Mouse (Mus musculus): ENCODE measurements around the gene Tmem63b. TPM values are rescaled to one million over a fixed set of nuclear protein-coding genes. Genes with fewer than 3 reads are reported as not detected.

Tmem63b gene
- polyA plus RNA-seq, 1 experiment from 2014 or later: 114 TPM

DNA sequence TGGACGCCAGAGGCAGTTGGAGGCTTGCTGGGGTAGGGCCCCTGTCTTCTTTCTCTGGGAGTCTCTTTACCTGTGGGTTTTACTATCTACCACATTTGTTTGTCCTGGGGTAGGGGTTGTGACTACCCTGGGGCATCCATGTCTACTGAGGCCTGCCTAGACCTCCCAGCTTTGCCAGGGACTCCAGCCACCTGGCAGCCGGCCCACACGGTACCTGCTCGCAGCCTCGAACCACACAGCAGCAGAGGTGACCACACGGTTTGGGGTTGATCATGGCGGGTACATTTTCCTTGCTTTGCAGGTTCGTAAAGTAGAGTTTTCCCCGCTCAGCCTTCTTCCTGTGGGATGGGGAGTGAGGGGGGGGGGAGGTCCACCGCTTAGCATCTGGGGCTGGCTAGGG lies 19.2 kb downstream of the Tmem63b start:
- DNase-seq (ENCODE audit: low spot score) (no peak), ATAC-seq (ENCODE audit: low FRiP score) (no peak)
- Histone ChIP-seq H3K4me3 (replicated peaks; ENCODE audit: low read length) (no peak overlapping the region), H3K9me3 (ENCODE audit: control insufficient read depth, low read length) (no peaks in the 10 kb centered on the region), H3K27me3 (ENCODE audit: control insufficient read depth, insufficient read depth, low read length) (no peaks in the 10 kb centered on the region), H3K9ac (no peak overlapping the region), H3K36me3 (replicated peaks; ENCODE audit: control insufficient read depth, insufficient read depth) (peaks cover 98% of the 10 kb centered on the region), H3K4me1 (replicated peaks; ENCODE audit: control insufficient read depth, insufficient read depth, low read length) (0 out of 2 replicates have a peak, but pooled peaks cover 4% of the 10 kb centered on the region), H3K4me2 (replicated peaks) (no peak overlapping the region), H3K27ac (no peak overlapping the region)
- WGBS: 95% methylated on average over 10 of the region's 10 CpGs

DNA sequence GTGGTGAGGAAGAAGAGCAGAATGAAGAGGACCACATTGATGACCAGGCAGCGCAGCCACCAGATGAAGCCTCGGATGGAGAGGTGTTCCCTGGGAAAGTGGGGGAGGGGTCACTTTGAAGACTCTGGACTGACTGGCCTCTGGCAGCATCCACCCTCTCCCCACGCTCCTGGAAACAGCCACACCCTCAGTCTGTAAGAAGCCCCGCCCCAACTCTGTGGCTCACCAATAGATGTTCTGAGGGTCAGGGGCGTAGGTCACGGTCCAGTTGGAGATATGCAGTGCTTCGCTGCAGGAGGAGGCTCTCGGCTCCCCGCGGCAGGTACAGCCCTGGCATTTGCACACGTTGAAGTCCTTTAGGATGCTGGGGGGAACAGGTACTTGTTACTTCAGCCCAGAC lies 20.6 kb downstream of the Tmem63b start:
- Histone ChIP-seq H3K36me3 (replicated peaks; ENCODE audit: control insufficient read depth, insufficient read depth) (peaks cover 89% of the 10 kb centered on the region), H3K4me1 (replicated peaks; ENCODE audit: control insufficient read depth, insufficient read depth, low read length) (0 out of 2 replicates have a peak, but pooled peaks cover 4% of the 10 kb centered on the region), H3K9me3 (ENCODE audit: control insufficient read depth, low read length) (no peaks in the 10 kb centered on the region), H3K9ac (no peak overlapping the region), H3K4me3 (replicated peaks; ENCODE audit: low read length) (no peak overlapping the region), H3K27me3 (ENCODE audit: control insufficient read depth, insufficient read depth, low read length) (no peaks in the 10 kb centered on the region), H3K27ac (no peak overlapping the region), H3K4me2 (replicated peaks) (no peak overlapping the region)
- 78% methylated on average over 11 of the region's 11 CpGs for WGBS
- ATAC-seq (ENCODE audit: low FRiP score) (no peak), DNase-seq (ENCODE audit: low spot score) (no peak)

DNA sequence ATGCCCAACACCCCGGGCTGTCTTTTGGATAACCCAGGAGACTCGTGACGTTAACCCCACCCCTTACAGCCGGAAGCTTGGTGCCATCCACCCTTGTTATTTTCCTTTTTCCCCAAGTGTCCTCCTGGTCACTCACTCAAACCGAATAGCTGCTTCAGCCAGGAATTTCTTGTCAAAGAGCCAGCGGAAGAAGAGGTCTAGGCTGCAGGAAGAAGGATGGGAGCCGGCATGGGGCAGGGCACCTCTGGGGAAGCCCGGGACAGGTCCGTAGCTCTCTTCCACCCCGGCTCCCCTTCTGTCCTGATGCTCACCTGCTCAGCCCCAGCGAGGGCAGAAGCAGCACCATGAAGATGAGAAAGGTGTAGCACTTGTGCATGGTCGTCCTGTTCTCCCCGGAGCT lies 22.1 kb downstream of the Tmem63b start:
- peaks cover 87% of the 10 kb centered on the region for H3K36me3 ChIP-seq (replicated peaks; ENCODE audit: control insufficient read depth, insufficient read depth)
- 92% methylated on average over 13 of the region's 13 CpGs for WGBS
- H3K27ac ChIP-seq: no peak overlapping the region
- DNase-seq (ENCODE audit: low spot score) (no peak), ATAC-seq (ENCODE audit: low FRiP score) (no peak)
- H3K4me3 ChIP-seq (replicated peaks; ENCODE audit: low read length): no peak overlapping the region
- no peak overlapping the region for H3K9ac ChIP-seq
- no peak overlapping the region for H3K4me2 ChIP-seq (replicated peaks)
- no peaks in the 10 kb centered on the region for H3K27me3 ChIP-seq (ENCODE audit: control insufficient read depth, insufficient read depth, low read length)
- no peaks in the 10 kb centered on the region for H3K9me3 ChIP-seq (ENCODE audit: control insufficient read depth, low read length)
- 0 out of 2 replicates have a peak, but pooled peaks cover 4% of the 10 kb centered on the region for H3K4me1 ChIP-seq (replicated peaks; ENCODE audit: control insufficient read depth, insufficient read depth, low read length)

DNA sequence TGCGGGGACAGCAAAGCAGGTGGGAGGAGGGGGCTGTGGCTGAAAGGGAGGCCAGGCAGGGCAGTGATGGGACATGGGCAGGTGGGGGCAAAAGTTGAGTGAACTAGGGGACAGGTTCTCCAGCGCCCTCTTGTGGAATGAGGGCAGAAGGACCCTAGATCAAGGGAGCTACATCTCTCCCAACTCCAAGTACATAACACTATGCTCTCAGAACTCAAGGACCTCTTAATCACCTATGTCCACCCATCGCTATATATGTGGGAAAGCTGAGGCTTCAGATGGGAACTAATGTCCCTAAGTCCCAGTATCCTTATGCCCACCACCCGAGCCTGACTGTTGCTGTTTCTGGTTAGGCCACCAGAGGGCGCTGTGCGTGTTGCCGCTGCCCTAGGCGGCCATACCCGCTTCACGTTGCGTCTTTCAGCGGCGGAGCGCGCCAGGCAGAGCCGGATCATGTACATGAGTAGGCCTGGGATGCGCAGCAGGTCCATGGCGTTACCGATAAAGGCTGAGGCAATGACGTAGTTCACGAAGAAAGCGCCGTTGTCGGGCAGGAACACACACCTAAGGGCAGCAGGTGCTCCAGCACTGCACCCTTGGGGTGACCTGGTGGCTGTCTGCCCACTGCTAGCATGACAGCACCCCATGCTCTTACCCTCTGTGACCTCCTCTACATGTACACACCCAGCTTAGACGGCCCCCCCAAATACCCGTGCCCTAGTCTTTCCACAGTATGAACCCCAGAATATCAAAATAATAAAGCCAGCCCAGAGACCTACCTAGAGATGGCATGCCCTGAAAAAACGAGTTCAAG lies 23.4 kb downstream of the Tmem63b start:
- H3K4me3 ChIP-seq (replicated peaks; ENCODE audit: low read length): no peak overlapping the region
- peaks cover 74% of the 10 kb centered on the region for H3K36me3 ChIP-seq (replicated peaks; ENCODE audit: control insufficient read depth, insufficient read depth)
- peak overlapping the region; percentile 30; the same call in 1 of the 2 replicates for H3K4me2 ChIP-seq (replicated peaks)
- no peak overlapping the region for H3K27ac ChIP-seq
- H3K4me1 ChIP-seq (replicated peaks; ENCODE audit: control insufficient read depth, insufficient read depth, low read length): 0 out of 2 replicates have a peak, but pooled peaks cover 4% of the 10 kb centered on the region
- DNase-seq (ENCODE audit: low spot score) (peak; percentile 87), ATAC-seq (ENCODE audit: low FRiP score) (peak; percentile 32; the same call in 1 of the 2 replicates)
- H3K27me3 ChIP-seq (ENCODE audit: control insufficient read depth, insufficient read depth, low read length): no peaks in the 10 kb centered on the region
- H3K9ac ChIP-seq: no peak overlapping the region
- WGBS: 34% methylated on average over 27 of the region's 27 CpGs
- no peaks in the 10 kb centered on the region for H3K9me3 ChIP-seq (ENCODE audit: control insufficient read depth, low read length)

DNA sequence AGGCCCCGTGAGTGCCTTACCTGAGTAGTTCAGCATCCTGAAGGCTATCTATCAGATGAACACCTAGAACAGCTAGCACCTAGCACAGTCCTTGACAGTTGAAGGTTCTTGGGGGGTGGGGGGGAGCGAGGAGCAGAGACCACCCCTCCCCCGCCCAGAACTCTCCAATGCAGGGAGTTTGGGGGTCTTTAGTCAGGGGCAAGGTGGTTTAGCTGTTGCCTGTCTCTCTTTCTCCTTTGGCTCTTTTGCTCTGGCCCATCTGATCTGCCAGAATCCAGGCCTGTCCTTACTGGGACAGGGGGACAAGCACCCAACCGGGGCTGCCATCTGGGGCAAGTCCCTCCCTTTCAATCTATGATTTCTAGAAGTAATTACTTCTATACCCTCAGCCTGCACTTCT lies 27.5 kb downstream of the Tmem63b start, which contains the start of gene Capn11:
TSS of gene Capn11 (minus strand) at position 101 of the 400 bp plus-strand sequence.
- DNase-seq (ENCODE audit: low spot score) (no peak), ATAC-seq (ENCODE audit: low FRiP score) (no peak)
- H3K4me3 ChIP-seq (replicated peaks; ENCODE audit: low read length): no peak within 1 kb of the TSS
- 79% methylated on average over 4 of the region's 4 CpGs for WGBS
- no peaks in the 10 kb centered on the region for H3K9me3 ChIP-seq (ENCODE audit: control insufficient read depth, low read length)
- 0 out of 2 replicates have a peak, but pooled peaks cover 4% of the 10 kb centered on the region for H3K4me1 ChIP-seq (replicated peaks; ENCODE audit: control insufficient read depth, insufficient read depth, low read length)
- no peaks in the 10 kb centered on the region for H3K27me3 ChIP-seq (ENCODE audit: control insufficient read depth, insufficient read depth, low read length)
- no peak within 1 kb of the TSS for H3K9ac ChIP-seq
- no peak within 1 kb of the TSS for H3K4me2 ChIP-seq (replicated peaks)
- H3K36me3 ChIP-seq (replicated peaks; ENCODE audit: control insufficient read depth, insufficient read depth): peaks cover 33% of the 10 kb centered on the region
- H3K27ac ChIP-seq: no peak within 1 kb of the TSS

DNA sequence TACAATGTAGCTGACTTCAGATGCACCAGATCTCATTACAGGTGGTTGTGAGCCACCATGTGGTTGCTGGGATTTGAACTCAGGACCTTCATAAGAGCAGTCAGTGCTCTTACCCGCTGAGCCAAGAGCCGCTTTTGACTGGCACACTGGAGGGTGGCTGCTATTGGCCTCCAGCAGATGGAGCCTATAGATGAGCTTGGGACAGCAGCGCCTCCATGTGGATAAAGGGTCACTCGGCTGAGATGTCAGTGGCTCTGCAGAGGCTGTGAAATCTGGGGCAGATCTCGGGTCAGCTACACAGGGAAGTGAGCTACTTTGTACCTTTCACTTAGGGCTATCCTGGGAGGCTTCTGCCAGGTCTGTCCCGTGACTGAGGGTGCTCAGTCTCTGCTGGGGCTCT lies 30.9 kb downstream of the Tmem63b start:
- ATAC-seq (ENCODE audit: low FRiP score) (no peak), DNase-seq (ENCODE audit: low spot score) (no peak)
- Histone ChIP-seq H3K4me1 (replicated peaks; ENCODE audit: control insufficient read depth, insufficient read depth, low read length) (no peaks in the 10 kb centered on the region), H3K9me3 (ENCODE audit: control insufficient read depth, low read length) (no peaks in the 10 kb centered on the region), H3K36me3 (replicated peaks; ENCODE audit: control insufficient read depth, insufficient read depth) (peaks cover 10% of the 10 kb centered on the region), H3K27me3 (ENCODE audit: control insufficient read depth, insufficient read depth, low read length) (no peaks in the 10 kb centered on the region), H3K27ac (no peak overlapping the region), H3K4me3 (replicated peaks; ENCODE audit: low read length) (no peak overlapping the region), H3K4me2 (replicated peaks) (no peak overlapping the region), H3K9ac (no peak overlapping the region)
- WGBS: 25% methylated on average over 6 of the region's 6 CpGs

DNA sequence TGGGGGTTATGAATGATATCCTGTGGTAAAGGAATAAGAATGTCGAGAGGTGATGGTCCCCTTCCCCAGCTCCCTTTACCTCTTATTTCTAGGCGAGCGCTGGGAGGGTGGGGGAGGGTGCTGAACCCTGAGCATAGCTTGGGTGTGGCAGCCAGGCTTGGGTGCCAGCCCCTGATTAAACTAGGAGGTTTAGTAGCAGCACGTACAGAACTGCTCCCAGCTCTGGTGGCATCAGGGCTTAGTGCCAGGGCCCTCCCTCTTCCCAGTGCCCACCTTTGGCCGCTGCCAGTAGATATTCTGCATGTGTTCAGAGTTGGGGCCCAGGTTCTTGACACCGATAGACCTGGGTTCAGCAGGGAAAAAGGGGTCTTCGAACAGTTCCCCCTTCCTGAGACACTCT lies 33.5 kb downstream of the Tmem63b start:
- H3K9ac ChIP-seq: no peak overlapping the region
- H3K4me2 ChIP-seq (replicated peaks): no peak overlapping the region
- H3K9me3 ChIP-seq (ENCODE audit: control insufficient read depth, low read length): no peaks in the 10 kb centered on the region
- no peak overlapping the region for H3K4me3 ChIP-seq (replicated peaks; ENCODE audit: low read length)
- DNase-seq (ENCODE audit: low spot score) (no peak), ATAC-seq (ENCODE audit: low FRiP score) (no peak)
- 72% methylated on average over 7 of the region's 7 CpGs for WGBS
- H3K27me3 ChIP-seq (ENCODE audit: control insufficient read depth, insufficient read depth, low read length): no peaks in the 10 kb centered on the region
- H3K4me1 ChIP-seq (replicated peaks; ENCODE audit: control insufficient read depth, insufficient read depth, low read length): no peaks in the 10 kb centered on the region
- H3K36me3 ChIP-seq (replicated peaks; ENCODE audit: control insufficient read depth, insufficient read depth): no peaks in the 10 kb centered on the region
- no peak overlapping the region for H3K27ac ChIP-seq

DNA sequence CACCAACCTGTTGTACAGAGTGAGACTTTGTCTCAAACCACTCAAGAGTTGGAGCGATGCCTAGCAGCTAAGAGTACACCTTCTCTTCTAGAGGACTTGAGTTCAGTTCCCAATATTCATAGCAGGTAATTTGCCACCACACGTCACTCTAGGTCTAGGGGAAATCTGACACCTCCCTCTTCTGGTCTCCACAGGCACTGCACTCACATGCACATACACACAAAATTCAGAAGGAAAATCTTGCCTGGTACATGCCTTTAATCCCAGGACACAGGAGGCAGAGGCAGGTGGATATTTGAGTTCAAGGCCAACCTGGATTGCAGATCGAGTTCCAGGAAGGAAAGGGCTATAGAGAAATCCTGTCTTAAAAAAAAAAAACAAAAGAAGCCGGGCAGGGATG lies 42.5 kb downstream of the Tmem63b start:
- Histone ChIP-seq H3K4me3 (replicated peaks; ENCODE audit: low read length) (no peak overlapping the region), H3K4me1 (replicated peaks; ENCODE audit: control insufficient read depth, insufficient read depth, low read length) (no peaks in the 10 kb centered on the region), H3K9me3 (ENCODE audit: control insufficient read depth, low read length) (no peaks in the 10 kb centered on the region), H3K9ac (no peak overlapping the region), H3K4me2 (replicated peaks) (no peak overlapping the region), H3K27me3 (ENCODE audit: control insufficient read depth, insufficient read depth, low read length) (no peaks in the 10 kb centered on the region), H3K27ac (no peak overlapping the region), H3K36me3 (replicated peaks; ENCODE audit: control insufficient read depth, insufficient read depth) (no peaks in the 10 kb centered on the region)
- 94% methylated on average over 4 of the region's 4 CpGs for WGBS
- DNase-seq (ENCODE audit: low spot score): no peak
- ATAC-seq (ENCODE audit: low FRiP score): no peak

DNA sequence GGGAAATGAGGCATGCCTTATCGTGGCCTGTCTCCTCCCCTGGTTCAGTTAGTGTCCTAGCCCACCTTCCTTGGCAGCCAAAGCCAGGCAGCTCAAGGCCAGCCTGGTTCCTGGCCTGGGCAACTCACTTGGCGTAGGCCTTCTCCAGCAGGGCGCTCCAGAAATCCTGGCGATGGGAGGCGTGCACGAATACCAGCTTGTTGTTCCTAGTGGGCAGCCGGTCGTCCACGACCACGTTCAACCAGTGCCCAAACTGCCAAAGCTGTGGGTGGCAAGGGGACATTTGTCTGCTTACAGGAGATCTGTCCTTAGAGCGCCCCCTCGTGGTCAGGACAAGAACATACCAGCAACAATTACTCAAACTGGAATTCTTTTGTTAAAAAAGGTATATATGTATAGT lies 44.0 kb downstream of the Tmem63b start:
- Histone ChIP-seq H3K9ac (no peak overlapping the region), H3K4me3 (replicated peaks; ENCODE audit: low read length) (no peak overlapping the region), H3K27ac (no peak overlapping the region), H3K27me3 (ENCODE audit: control insufficient read depth, insufficient read depth, low read length) (no peaks in the 10 kb centered on the region), H3K4me2 (replicated peaks) (no peak overlapping the region), H3K36me3 (replicated peaks; ENCODE audit: control insufficient read depth, insufficient read depth) (no peaks in the 10 kb centered on the region), H3K9me3 (ENCODE audit: control insufficient read depth, low read length) (no peaks in the 10 kb centered on the region), H3K4me1 (replicated peaks; ENCODE audit: control insufficient read depth, insufficient read depth, low read length) (no peaks in the 10 kb centered on the region)
- WGBS: 21% methylated on average over 12 of the region's 12 CpGs
- no peak; the same call in 1 of the 2 replicates for ATAC-seq (ENCODE audit: low FRiP score)
- peak; percentile 68 for DNase-seq (ENCODE audit: low spot score)

Measured in hindbrain, embryonic 14.5 days (tissue).